Mouse (Mus musculus) megakaryocyte-erythroid progenitor cell, adult 5 weeks (primary cell): Measurements from ENCODE around the gene Gm12185. TPM values are rescaled to one million over a fixed set of nuclear protein-coding genes. Genes with fewer than 3 reads are reported as not detected.

Experiments used
- polyA plus RNA-seq: library from polyadenylated mRNA; stranded (reverse); fragments of >175 nt; gene quantifications from 2 replicates; pipeline ENCODE4 v1.2.3, GENCODE M21; 2012

Gene Gm12185
- polyA plus RNA-seq = not detected in 2 replicates

GRCm38 (mm10) chr11:48991740-48992520, at the start of gene Gm12185:
Gene Gm12185, minus strand, starts transcription at chr11:48992226.

GRCm38 (mm10) chr11:48994018-48994417, 2.0 kb upstream of the Gm12185 start, which contains the start of gene Tgtp1:
Gene Tgtp1, minus strand, starts transcription at chr11:48994172.

GRCm38 (mm10) chr11:48979251-48979650, 12.8 kb downstream of the Gm12185 start, which contains the start of gene 9930111J21Rik1:
Gene 9930111J21Rik1, minus strand, starts transcription at chr11:48979398.

GRCm38 (mm10) chr11:48978240-48978939, 13.6 kb downstream of the Gm12185 start, which contains the start of gene Olfr56:
Gene Olfr56, plus strand, starts transcription at chr11:48978889.

GRCm38 (mm10) chr11:48946090-48946489, 45.9 kb downstream of the Gm12185 start, which contains the start of gene Psme2b:
Gene Psme2b, minus strand, starts transcription at chr11:48946190.

GRCm38 (mm10) chr11:48902021-48902420, 90.0 kb downstream of the Gm12185 start, which contains the start of gene Gm5431:
Gene Gm5431, minus strand, starts transcription at chr11:48902214.

GRCm38 (mm10) chr11:48871201-48871772, 120.7 kb downstream of the Gm12185 start, which contains the start of gene Irgm1:
Gene Irgm1, minus strand, starts transcription at chr11:48871683.

Other genes starting within 250 kb of the Gm12185 start
- gene Rack1, start 191.9 kb downstream of the Gm12185 start, polyA plus RNA-seq = 4,368 and 4,920 TPM in 2 replicates
- 54.6 and 79.4 TPM in 2 replicates for gene Trim41, start 174.9 kb downstream of the Gm12185 start, polyA plus RNA-seq
- gene Trim7, start 166.1 kb downstream of the Gm12185 start, polyA plus RNA-seq = 0.84 and 1.2 TPM in 2 replicates
- gene Gm12184, start 165.6 kb downstream of the Gm12185 start, polyA plus RNA-seq = 72.6 and 83.3 TPM in 2 replicates
- 3.3 and 5.2 TPM in 2 replicates for gene Irgm1, start 120.5 kb downstream of the Gm12185 start, polyA plus RNA-seq
- gene Gm5431, start 90.0 kb downstream of the Gm12185 start, polyA plus RNA-seq = 0.03 and 0.04 TPM in 2 replicates
- gene Psme2b, start 46.0 kb downstream of the Gm12185 start, polyA plus RNA-seq = 2.8 and 3.4 TPM in 2 replicates
- gene Olfr56, start 13.3 kb downstream of the Gm12185 start, polyA plus RNA-seq = 0.07 and 0.25 TPM in 2 replicates
- 0.24 and 0.49 TPM in 2 replicates for gene 9930111J21Rik1, start 12.8 kb downstream of the Gm12185 start, polyA plus RNA-seq
- gene Tgtp1, start 1.9 kb upstream of the Gm12185 start, polyA plus RNA-seq = 0.30 and 0.52 TPM in 2 replicates
- gene 9930111J21Rik2, start 59.0 kb upstream of the Gm12185 start, polyA plus RNA-seq = 0.56 and 1.2 TPM in 2 replicates
- 2.0 and 2.4 TPM in 2 replicates for gene Tgtp2, start 72.0 kb upstream of the Gm12185 start, polyA plus RNA-seq
- gene Ifi47, start 84.4 kb upstream of the Gm12185 start, polyA plus RNA-seq = 1.7 and 3.0 TPM in 2 replicates
- not detected in 2 replicates for gene Olfr1396, start 122.6 kb upstream of the Gm12185 start, polyA plus RNA-seq
- gene Olfr1395, start 150.0 kb upstream of the Gm12185 start, polyA plus RNA-seq = 0.16 TPM in 1 of 2 replicates, not detected in the other
- not detected in 2 replicates for gene Olfr1394, start 162.2 kb upstream of the Gm12185 start, polyA plus RNA-seq
- 2.5 and 3.4 TPM in 2 replicates for gene Btnl9, start 194.9 kb upstream of the Gm12185 start, polyA plus RNA-seq
- 6.1 and 8.1 TPM in 2 replicates for gene Zfp62, start 211.1 kb upstream of the Gm12185 start, polyA plus RNA-seq